Mouse (Mus musculus) stomach, postnatal 0 days (tissue): ENCODE data around the gene Cemip.

ENCODE experiments used
- CTCF ChIP-seq: IDR thresholded peaks from 2 replicates; pipeline ENCODE4 v1.5.1; 2016; ENCODE audit warnings: antibody characterized with exemption, low read depth, mild to moderate bottlenecking, moderate library complexity
- EP300 ChIP-seq: optimal IDR thresholded peaks from 2 replicates; pipeline ENCODE3; 2016; ENCODE audit warnings: antibody characterized with exemption

DNA sequence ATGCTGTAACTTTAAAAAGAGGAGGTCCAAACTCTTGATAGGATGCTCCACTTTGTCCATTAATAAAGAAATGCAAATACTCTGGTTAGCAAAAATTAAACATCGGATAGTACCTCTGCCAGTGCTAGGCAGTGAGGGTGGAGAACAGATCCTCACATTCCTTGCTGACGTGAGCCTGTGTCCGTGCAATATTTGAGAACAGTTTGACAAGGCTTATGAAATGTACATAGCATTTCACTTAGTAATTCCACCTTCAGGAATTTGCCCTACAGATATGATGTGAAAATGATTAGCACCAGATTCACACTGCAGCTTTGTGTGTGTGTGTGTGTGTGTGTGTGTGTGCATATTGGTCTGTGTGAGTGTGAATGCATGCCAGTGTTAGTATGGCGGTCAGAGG is 4.5 kb upstream of the Cemip start:
- TF ChIP-seq CTCF: no peak
- no peak for TF ChIP-seq EP300
